Mouse (Mus musculus) liver, embryonic 15.5 days (tissue): Measurements from ENCODE around the gene Map3k4. TPM values are rescaled to one million over a fixed set of nuclear protein-coding genes. Genes with fewer than 3 reads are reported as not detected.

Experiments
- ATAC-seq: fragments of 200-750 bp; cut with Nextera tagmentation; 2 replicates; pipeline ENCODE4 v1.8.0; 2017; ENCODE audit warnings: moderate number of reproducible peaks, mild to moderate bottlenecking, moderate library complexity; ENCODE audit not compliant: insufficient read depth
- H3K27ac ChIP-seq: fragments of 300-500 bp; sonication (generic); replicated peaks from 2 replicates; pipeline ENCODE4 v1.5.1; 2015; ENCODE audit warnings: mild to moderate bottlenecking, inconsistent platforms
- H3K27me3 ChIP-seq: fragments of 300-500 bp; sonication (generic); 2 replicates; pipeline ENCODE4 v1.6.1; 2015; ENCODE audit warnings: mild to moderate bottlenecking, inconsistent platforms
- H3K36me3 ChIP-seq: fragments of 300-500 bp; sonication (generic); replicated peaks from 2 replicates; pipeline ENCODE4 v1.6.1; 2015; ENCODE audit warnings: moderate library complexity, mild to moderate bottlenecking, inconsistent platforms
- H3K4me1 ChIP-seq: fragments of 300-500 bp; sonication (generic); replicated peaks from 2 replicates; pipeline ENCODE4 v1.6.1; 2015; ENCODE audit warnings: inconsistent platforms
- H3K4me2 ChIP-seq: fragments of 300-500 bp; sonication (generic); 2 replicates; pipeline ENCODE4 v1.6.1; 2015; ENCODE audit warnings: moderate library complexity, mild to moderate bottlenecking, inconsistent platforms
- H3K4me3 ChIP-seq: fragments of 300-500 bp; sonication (generic); replicated peaks from 2 replicates; pipeline ENCODE4 v1.5.1; 2015; ENCODE audit warnings: mild to moderate bottlenecking, inconsistent platforms
- H3K9ac ChIP-seq: fragments of 300-500 bp; sonication (generic); 2 replicates; pipeline ENCODE4 v1.6.1; 2015; ENCODE audit warnings: moderate library complexity, mild to moderate bottlenecking, inconsistent platforms
- H3K9me3 ChIP-seq: fragments of 300-500 bp; sonication (generic); replicated peaks from 2 replicates; pipeline ENCODE4 v1.6.1; 2016; ENCODE audit warnings: inconsistent platforms
- WGBS: fragments of 180-500 bp; shearing (Covaris S2); methylation state at CpG from one replicate; pipeline ENCODE4 v1.1.7; 2015; ENCODE audit warnings: mixed read lengths; ENCODE audit not compliant: insufficient replicate concordance; 5-methylcytosine and 5-hydroxymethylcytosine counted together
- polyA plus RNA-seq: library from polyadenylated mRNA; unstranded; fragments of >200 nt; fragmentation: Nextera tagmentation; extraction: Ambion mirVana; gene quantifications from 2 replicates; pipeline ENCODE4 v1.2.1, GENCODE M21; 2015

The Map3k4 gene
- polyA plus RNA-seq, 1 experiment from 2014 or later, result 10.6 TPM

DNA sequence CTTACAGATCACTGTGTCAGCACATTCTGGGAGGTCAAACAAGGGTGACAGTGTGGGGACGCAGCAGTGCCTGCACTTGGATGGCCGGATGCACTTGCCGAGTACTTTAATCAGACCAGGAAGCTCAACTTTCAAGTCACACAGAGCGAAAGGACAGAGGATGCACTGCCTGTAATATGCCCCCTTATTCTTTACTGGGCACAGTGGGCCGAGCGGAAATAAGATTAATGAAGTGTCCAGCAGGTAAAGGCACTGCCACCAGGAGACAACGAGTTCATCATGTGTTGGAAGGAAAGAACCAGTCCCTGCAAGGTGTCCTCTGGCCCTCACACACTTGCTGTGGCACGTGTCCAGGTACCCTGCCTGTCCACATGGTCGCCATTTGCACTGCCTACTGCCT, 94.5 kb downstream of the Map3k4 start:
- H3K4me2 ChIP-seq, result no peak overlapping the region
- ATAC-seq, result no peak
- H3K9ac ChIP-seq, result no peak overlapping the region
- WGBS, result 81% methylated on average over 9 of the region's 9 CpGs
- no peak overlapping the region for H3K27ac ChIP-seq
- no peaks in the 10 kb centered on the region for H3K27me3 ChIP-seq
- no peaks in the 10 kb centered on the region for H3K9me3 ChIP-seq
- no peak overlapping the region for H3K4me3 ChIP-seq
- no peaks in the 10 kb centered on the region for H3K4me1 ChIP-seq
- peaks cover 59% of the 10 kb centered on the region for H3K36me3 ChIP-seq

DNA sequence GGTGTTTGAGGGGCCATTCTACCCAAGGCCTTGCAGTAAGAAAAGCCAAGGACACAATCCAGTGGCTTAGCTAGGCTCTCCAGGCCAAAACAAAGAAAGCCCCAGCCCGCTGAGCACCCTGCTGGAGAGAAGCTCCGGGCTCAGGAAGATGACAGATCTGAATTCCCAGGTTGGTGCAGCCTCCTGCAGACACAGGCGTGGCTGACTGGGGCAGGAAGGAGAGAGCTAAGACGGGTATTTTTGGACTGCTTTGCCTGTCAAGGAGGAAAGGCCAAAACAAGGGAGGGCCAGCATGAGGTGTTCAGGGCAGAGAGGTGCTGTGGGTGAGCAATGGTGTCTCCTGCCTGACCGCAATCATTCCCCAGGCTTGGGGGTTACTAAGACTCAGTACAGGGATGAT, 94.9 kb downstream of the Map3k4 start:
- Histone ChIP-seq H3K4me3 (no peak overlapping the region), H3K9me3 (no peaks in the 10 kb centered on the region), H3K27me3 (no peaks in the 10 kb centered on the region), H3K4me1 (no peaks in the 10 kb centered on the region), H3K36me3 (peaks cover 60% of the 10 kb centered on the region), H3K27ac (no peak overlapping the region), H3K4me2 (no peak overlapping the region), H3K9ac (no peak overlapping the region)
- no peak for ATAC-seq
- WGBS, result 80% methylated on average over 5 of the region's 5 CpGs

DNA sequence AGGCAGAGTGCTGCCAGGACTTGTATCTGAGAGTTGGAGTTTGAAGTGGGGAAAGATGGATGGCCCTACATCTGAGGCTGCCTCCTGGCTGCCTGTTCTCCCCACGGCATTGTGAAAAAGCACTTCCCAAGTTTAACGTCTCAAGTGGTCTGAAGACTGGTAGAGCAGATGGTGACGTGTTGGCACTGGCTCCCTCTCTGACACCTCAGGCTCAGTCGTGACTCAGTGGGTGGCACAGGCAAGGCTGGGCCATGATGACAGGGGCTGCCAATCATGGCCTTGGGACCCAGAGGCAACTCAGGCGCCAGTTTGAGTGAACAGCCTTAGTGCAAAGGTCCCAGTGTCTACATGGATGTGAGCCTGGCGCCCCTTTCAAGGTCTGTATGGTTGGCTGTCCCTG, 96.7 kb downstream of the Map3k4 start:
- Histone ChIP-seq H3K4me1 (no peaks in the 10 kb centered on the region), H3K27ac (no peak overlapping the region), H3K36me3 (peaks cover 70% of the 10 kb centered on the region), H3K27me3 (no peaks in the 10 kb centered on the region), H3K9ac (no peak overlapping the region), H3K4me3 (no peak overlapping the region), H3K4me2 (no peak overlapping the region), H3K9me3 (no peaks in the 10 kb centered on the region)
- WGBS, result 77% methylated on average over 6 of the region's 6 CpGs
- no peak for ATAC-seq

DNA sequence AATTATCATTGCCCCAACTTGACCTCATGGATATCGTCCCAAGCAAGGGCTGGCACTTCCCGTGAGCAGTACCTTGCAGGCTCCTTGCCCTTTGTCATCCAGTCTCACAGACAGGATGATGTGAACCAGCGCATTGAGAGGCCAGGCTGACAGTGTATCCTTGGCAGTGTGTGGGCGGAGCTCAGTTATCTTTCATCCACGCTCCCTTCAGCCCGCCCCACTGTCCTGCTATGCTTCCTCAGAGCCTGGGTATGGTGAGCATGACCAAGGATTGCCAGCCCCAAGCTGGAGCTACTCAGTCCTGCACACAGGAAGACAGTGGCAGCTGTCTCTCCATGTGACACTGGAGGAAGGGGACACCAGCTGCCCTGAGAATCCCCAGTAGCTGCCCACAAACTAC, 102.4 kb downstream of the Map3k4 start:
- Histone ChIP-seq H3K4me1 (peaks cover 22% of the 10 kb centered on the region), H3K27me3 (no peaks in the 10 kb centered on the region), H3K27ac (peak overlapping the region; percentile 58; the same call in 1 of the 2 replicates), H3K36me3 (peaks cover 100% of the 10 kb centered on the region), H3K9me3 (no peaks in the 10 kb centered on the region), H3K9ac (no peak overlapping the region), H3K4me2 (peak overlapping the region; percentile 28; the same call in 1 of the 2 replicates), H3K4me3 (no peak overlapping the region)
- whole genome bisulfite sequencing, result 33% methylated on average over 6 of the region's 6 CpGs
- ATAC-seq, result peak; percentile 87

DNA sequence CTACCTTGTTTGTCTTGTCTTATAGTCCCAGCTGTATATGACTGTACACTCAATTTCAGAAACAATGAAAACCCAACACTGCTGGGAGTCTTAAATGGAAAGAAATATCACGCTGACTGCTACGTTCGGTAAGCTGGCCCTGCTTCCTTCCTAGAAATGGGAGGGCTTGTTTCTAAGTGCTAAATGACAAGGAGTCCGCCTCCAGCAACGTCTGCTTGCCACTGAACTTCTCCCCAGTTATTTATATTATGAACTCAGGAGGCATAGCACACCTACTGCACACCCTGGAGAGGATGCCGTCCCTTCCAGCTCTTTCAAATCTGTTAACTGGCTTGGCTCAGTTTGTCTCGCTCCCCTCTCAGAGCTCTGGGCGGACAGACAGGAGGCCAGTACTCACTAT, 105.2 kb downstream of the Map3k4 start:
- WGBS, result 81% methylated on average over 8 of the region's 8 CpGs

DNA sequence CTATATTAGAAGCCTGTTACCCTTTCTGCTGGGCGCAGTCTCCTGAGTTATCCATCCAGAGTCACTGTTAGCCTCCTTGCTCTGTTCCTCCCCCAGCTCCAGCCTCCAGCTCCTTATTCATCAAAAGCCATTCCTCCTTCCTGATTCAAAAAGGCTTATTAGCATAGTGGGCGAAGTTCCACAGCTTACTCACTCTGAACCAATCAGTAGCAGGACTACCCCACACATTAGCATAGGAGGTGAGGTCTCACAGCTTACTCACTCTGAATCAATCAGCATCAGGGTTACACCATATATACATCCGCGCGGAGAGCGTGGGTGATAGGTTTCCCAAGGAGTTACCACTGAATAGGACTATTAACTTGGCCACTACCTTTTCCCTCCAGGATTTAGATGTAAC, 106.3 kb downstream of the Map3k4 start:
- H3K4me2 ChIP-seq, result no peak overlapping the region
- ATAC-seq, result no peak
- 0 out of 2 replicates have a peak overlapping the region, but pooled peaks have one; percentile 19 for H3K27ac ChIP-seq
- no peaks in the 10 kb centered on the region for H3K9me3 ChIP-seq
- 88% methylated on average over 6 of the region's 6 CpGs for WGBS
- H3K9ac ChIP-seq, result no peak overlapping the region
- H3K4me3 ChIP-seq, result no peak overlapping the region
- H3K36me3 ChIP-seq, result peaks cover 85% of the 10 kb centered on the region
- H3K4me1 ChIP-seq, result peaks cover 58% of the 10 kb centered on the region
- no peaks in the 10 kb centered on the region for H3K27me3 ChIP-seq

More for the DNA sequence above, 105.2 kb downstream of the Map3k4 start:
- H3K9me3 ChIP-seq, result no peaks in the 10 kb centered on the region
- ATAC-seq, result no peak
- H3K36me3 ChIP-seq, result peaks cover 96% of the 10 kb centered on the region
- no peak overlapping the region for H3K27ac ChIP-seq
- no peak overlapping the region for H3K9ac ChIP-seq
- H3K27me3 ChIP-seq, result no peaks in the 10 kb centered on the region
- H3K4me1 ChIP-seq, result peaks cover 47% of the 10 kb centered on the region
- H3K4me3 ChIP-seq, result no peak overlapping the region
- no peak overlapping the region for H3K4me2 ChIP-seq

DNA sequence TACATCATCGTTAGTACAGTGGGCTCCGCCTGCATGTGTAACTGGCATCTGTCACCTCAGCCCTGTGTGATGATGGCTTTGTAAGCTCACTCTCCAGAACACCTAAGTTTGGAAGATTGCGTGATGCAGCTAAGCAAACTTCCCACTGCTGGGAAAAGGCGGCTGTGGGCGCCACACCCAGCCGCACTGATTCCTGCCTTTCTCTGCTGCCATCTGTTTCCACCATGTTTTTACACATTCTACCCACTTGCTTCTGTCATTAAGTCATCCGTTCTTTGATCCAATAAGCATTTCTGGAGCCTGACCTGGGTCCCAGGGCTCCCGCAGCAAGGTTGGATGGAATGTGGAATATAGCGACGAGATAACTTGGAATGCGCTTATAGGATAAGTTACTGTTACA, 106.7 kb downstream of the Map3k4 start:
- peak overlapping the region; percentile 19; the same call in 1 of the 2 replicates for H3K27ac ChIP-seq
- H3K4me3 ChIP-seq, result no peak overlapping the region
- 94% methylated on average over 11 of the region's 11 CpGs for WGBS
- ATAC-seq, result no peak
- H3K27me3 ChIP-seq, result no peaks in the 10 kb centered on the region
- H3K4me1 ChIP-seq, result peaks cover 63% of the 10 kb centered on the region
- H3K4me2 ChIP-seq, result no peak overlapping the region
- peaks cover 80% of the 10 kb centered on the region for H3K36me3 ChIP-seq
- H3K9me3 ChIP-seq, result no peaks in the 10 kb centered on the region
- H3K9ac ChIP-seq, result no peak overlapping the region

DNA sequence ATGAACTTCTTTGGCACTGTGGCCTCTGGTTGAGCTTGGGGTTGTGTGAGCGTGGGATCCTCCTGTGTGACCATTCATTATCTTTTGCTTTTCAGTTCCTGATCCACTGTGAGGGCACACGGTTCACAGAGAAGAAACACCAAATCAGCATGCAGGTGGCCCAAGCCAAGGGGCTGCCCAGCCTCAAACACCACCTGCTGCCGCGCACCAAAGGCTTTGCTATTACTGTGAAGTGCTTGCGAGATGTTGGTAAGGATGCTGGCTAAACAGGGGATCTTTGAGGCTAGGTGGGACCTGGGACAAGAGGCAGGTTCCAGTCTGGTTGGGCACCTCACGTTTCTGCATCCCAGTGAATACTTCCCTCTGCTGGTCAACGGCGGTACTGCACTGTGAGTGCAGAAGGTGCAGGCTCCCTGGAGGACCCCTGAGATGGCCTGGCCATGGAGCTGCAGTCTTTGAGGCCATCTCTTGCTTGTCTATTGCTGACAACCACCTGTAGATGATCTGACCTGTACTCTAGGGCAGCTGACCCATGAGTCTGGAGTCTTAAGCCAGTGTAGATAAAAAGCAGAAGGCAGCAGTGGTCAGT, 108.0 kb downstream of the Map3k4 start:
- Histone ChIP-seq H3K4me3 (no peak overlapping the region), H3K4me1 (peaks cover 63% of the 10 kb centered on the region), H3K9me3 (no peaks in the 10 kb centered on the region), H3K27ac (peak overlapping the region; percentile 100), H3K36me3 (peaks cover 68% of the 10 kb centered on the region), H3K4me2 (no peak overlapping the region), H3K27me3 (no peaks in the 10 kb centered on the region), H3K9ac (no peak overlapping the region)
- WGBS, result 20% methylated on average over 8 of the region's 8 CpGs
- ATAC-seq, result no peak

DNA sequence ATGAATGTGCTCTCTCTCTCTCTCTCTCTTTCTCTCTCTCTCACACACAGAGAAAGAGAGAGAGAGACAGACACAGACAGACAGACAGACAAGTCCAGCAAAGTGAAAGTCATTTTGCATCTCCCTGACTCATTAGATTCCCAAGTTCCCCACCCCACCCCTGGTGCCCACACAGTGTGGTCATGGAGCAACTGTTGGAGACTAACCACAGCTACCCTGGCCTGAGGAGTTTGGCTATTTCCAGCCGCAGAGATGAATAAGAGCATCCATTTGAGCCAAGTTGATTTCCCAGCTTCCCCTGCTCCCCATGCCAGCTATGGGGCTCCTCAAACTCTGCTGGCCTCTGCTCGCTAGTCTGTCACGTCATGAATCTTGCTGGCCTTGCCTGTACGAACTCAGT, 109.1 kb downstream of the Map3k4 start:
- Histone ChIP-seq H3K36me3 (peaks cover 56% of the 10 kb centered on the region), H3K4me1 (peaks cover 68% of the 10 kb centered on the region), H3K4me3 (no peak overlapping the region), H3K27ac (peak overlapping the region; percentile 100), H3K4me2 (no peak overlapping the region), H3K9me3 (no peaks in the 10 kb centered on the region), H3K27me3 (no peaks in the 10 kb centered on the region), H3K9ac (peak overlapping the region; percentile 59; the same call in 1 of the 2 replicates)
- ATAC-seq, result no peak
- WGBS, result 76% methylated on average over 4 of the region's 4 CpGs

DNA sequence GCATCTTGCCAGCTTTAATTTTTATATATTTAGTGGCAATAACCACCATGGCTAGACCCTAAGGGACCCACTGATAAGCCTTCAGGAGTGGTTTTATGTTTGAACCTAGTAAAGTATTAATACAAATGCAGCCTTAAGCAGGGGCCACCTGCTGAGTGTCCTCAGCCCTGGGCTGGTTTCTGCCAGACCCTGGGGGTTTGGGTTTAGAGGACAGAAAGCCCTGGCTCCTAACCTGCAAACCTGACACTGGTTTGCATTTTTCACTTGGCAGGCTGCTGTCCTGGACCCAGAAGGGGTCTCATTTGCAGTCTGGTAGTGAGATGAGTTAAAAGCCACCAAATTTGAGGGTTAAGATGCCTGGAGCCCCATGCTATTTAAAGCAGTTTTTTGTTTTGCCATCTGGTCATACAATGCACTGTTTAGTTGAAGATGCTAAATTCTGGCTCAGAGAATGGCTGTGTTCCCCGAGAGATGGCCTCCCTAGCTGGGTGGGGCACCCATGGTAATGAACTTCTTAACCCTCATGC, 111.5 kb downstream of the Map3k4 start:
- Histone ChIP-seq H3K4me3 (no peak overlapping the region), H3K27me3 (no peaks in the 10 kb centered on the region), H3K27ac (peak overlapping the region; percentile 100), H3K4me2 (peak overlapping the region; percentile 72), H3K9ac (peak overlapping the region; percentile 59), H3K9me3 (no peaks in the 10 kb centered on the region), H3K4me1 (peaks cover 92% of the 10 kb centered on the region), H3K36me3 (peaks cover 39% of the 10 kb centered on the region)
- WGBS, result 26% methylated on average over 1 of the region's 1 CpGs
- no peak for ATAC-seq

DNA sequence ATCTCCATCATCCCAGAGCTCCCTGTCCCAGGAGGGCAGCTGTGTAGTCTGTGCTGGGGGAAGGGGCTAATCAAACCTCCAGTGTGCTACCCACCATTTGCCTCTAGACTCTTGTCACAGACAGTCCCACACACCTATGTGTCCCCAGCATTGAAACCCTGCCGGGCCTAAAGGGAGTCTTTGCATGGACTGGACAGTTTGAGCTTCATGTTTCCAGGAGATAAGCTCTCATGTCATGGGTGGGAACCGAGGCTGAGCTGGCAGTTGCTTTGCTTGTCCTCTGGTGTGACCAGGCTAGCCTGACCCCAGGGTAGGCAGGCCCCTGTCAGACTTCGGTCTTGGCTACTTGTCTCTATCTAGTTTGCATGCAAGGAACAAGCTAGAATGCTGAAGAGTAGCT, 112.3 kb downstream of the Map3k4 start:
- WGBS, result 13% methylated on average over 3 of the region's 3 CpGs
- H3K27me3 ChIP-seq, result no peaks in the 10 kb centered on the region
- peaks cover 96% of the 10 kb centered on the region for H3K4me1 ChIP-seq
- H3K9ac ChIP-seq, result peak overlapping the region; percentile 76
- peak overlapping the region; percentile 35 for H3K4me3 ChIP-seq
- peak overlapping the region; percentile 72 for H3K4me2 ChIP-seq
- ATAC-seq, result peak; percentile 36
- H3K36me3 ChIP-seq, result peaks cover 31% of the 10 kb centered on the region
- H3K9me3 ChIP-seq, result no peaks in the 10 kb centered on the region
- H3K27ac ChIP-seq, result peak overlapping the region; percentile 100

DNA sequence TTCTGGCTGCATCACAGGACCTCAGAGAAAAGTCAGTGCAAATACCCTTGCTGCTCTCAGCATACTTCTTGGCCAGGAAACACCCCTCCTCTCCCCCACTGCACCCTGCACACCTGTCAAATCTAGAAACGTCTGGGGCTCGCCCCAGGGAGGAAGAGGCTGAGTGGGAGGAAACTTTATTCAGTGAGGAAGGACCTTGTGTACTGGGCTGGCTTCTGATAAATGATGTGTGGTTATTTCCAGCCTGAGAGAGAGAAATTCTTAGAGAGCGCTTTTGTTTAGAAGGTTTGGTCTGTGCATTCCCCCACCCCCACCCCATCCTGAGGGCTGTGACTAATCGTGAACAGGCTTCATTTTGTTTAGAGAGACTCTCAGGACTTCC, 112.9 kb downstream of the Map3k4 start:
- H3K9ac ChIP-seq, result peak overlapping the region; percentile 76
- no peaks in the 10 kb centered on the region for H3K9me3 ChIP-seq
- peak overlapping the region; percentile 100 for H3K27ac ChIP-seq
- no peaks in the 10 kb centered on the region for H3K27me3 ChIP-seq
- WGBS, result 7% methylated on average over 4 of the region's 4 CpGs
- peaks cover 99% of the 10 kb centered on the region for H3K4me1 ChIP-seq
- ATAC-seq, result no peak
- peaks cover 31% of the 10 kb centered on the region for H3K36me3 ChIP-seq
- H3K4me2 ChIP-seq, result peak overlapping the region; percentile 72
- H3K4me3 ChIP-seq, result peak overlapping the region; percentile 35
